Comparison of ENCODE assay signal across 8 mouse cellular contexts in genomic region chr12:81484727-81485191, GRCm38 (mm10). TPM values are rescaled to one million over a fixed set of nuclear protein-coding genes. Genes with fewer than 3 reads are reported as not detected.
DNase-seq lines count a peak whose midpoint lies in the region; ATAC-seq and TF ChIP-seq lines count a peak whose summit lies in the region.

Cox16 (minus strand) TSS chr12:81485127.

- H3K4me2 ChIP-seq in CH12.LX (ENCODE audit: insufficient read depth, low read depth, poor library complexity, severe bottlenecking) = peak within 1 kb of the TSS; percentile 95
- H3K4me2 ChIP-seq in forebrain, embryonic 11.5 days (ENCODE audit: low read depth, low read length, severe bottlenecking) = peak within 1 kb of the TSS; percentile 59
- H3K4me2 ChIP-seq in heart, embryonic 16.5 days (ENCODE audit: low read depth, low read length) = peak within 1 kb of the TSS; percentile 82
- H3K4me2 ChIP-seq in liver, embryonic 15.5 days = peak within 1 kb of the TSS; percentile 79
- H3K4me2 ChIP-seq in neural tube, embryonic 12.5 days (replicated peaks) = peak within 1 kb of the TSS; percentile 62

- no peaks in the 10 kb centered on the region for H3K27me3 ChIP-seq in CH12.LX (replicated peaks)
- no peaks in the 10 kb centered on the region for H3K27me3 ChIP-seq in forebrain, embryonic 11.5 days (ENCODE audit: control insufficient read depth, insufficient read depth, low read length)
- no peaks in the 10 kb centered on the region for H3K27me3 ChIP-seq in heart, embryonic 16.5 days (ENCODE audit: control insufficient read depth, insufficient read depth, low read length)
- H3K27me3 ChIP-seq in liver, embryonic 15.5 days = no peaks in the 10 kb centered on the region
- H3K27me3 ChIP-seq in neural tube, embryonic 12.5 days (replicated peaks) = no peaks in the 10 kb centered on the region

- in situ Hi-C loops in CH12.LX (cut with MboI; ENCODE audit: low pct_ligation_motif_present, low pct_unique_long_range_greater_than_20kb, low sequenced_read_pairs) = no loop called here

- TF ChIP-seq CTCF in CH12.LX (conservative IDR thresholded peaks at IDR 0.05 in 1 of 2, IDR thresholded peaks at IDR 0.05 in 1 of 2; ENCODE audit: low read depth in 2 of 2, low read length in 2 of 2) = no peak

- TF ChIP-seq POLR2A in CH12.LX (IDR thresholded peaks at IDR 0.05; ENCODE audit: low read depth, low read length) = peak; percentile 92

- H3K36me3 ChIP-seq in CH12.LX (replicated peaks in 1 of 2; ENCODE audit: control insufficient read depth in 1 of 2, insufficient read depth in 1 of 2, low read length in 1 of 2) = peaks cover 0 to 15% of the 10 kb centered on the region in 2 experiments
- no peaks in the 10 kb centered on the region for H3K36me3 ChIP-seq in forebrain, embryonic 11.5 days (ENCODE audit: control insufficient read depth, insufficient read depth, low read length)
- H3K36me3 ChIP-seq in heart, embryonic 16.5 days (ENCODE audit: control insufficient read depth, insufficient read depth) = 0 out of 2 replicates have a peak, but pooled peaks cover 2% of the 10 kb centered on the region
- no peaks in the 10 kb centered on the region for H3K36me3 ChIP-seq in liver, embryonic 15.5 days (replicated peaks)
- H3K36me3 ChIP-seq in neural tube, embryonic 12.5 days = no peaks in the 10 kb centered on the region

- H3K9me3 ChIP-seq in CH12.LX (replicated peaks; ENCODE audit: low read length) = no peaks in the 10 kb centered on the region
- H3K9me3 ChIP-seq in forebrain, embryonic 11.5 days (ENCODE audit: control insufficient read depth, low read length) = no peaks in the 10 kb centered on the region
- H3K9me3 ChIP-seq in heart, embryonic 16.5 days (replicated peaks; ENCODE audit: control insufficient read depth, low read length) = no peaks in the 10 kb centered on the region
- H3K9me3 ChIP-seq in liver, embryonic 15.5 days (replicated peaks) = no peaks in the 10 kb centered on the region
- no peaks in the 10 kb centered on the region for H3K9me3 ChIP-seq in neural tube, embryonic 12.5 days

- peak; percentile 98 for ATAC-seq in forebrain, embryonic 11.5 days (replicated peaks; ENCODE audit: low FRiP score)
- peak; percentile 96 for ATAC-seq in heart, embryonic 16.5 days (replicated peaks; ENCODE audit: extremely low read depth, insufficient read depth, low FRiP score)
- ATAC-seq in liver, embryonic 15.5 days (ENCODE audit: insufficient read depth) = peak; percentile 92
- ATAC-seq in neural tube, embryonic 12.5 days (ENCODE audit: low FRiP score, low read depth) = peak; percentile 98

- no peak for TF ChIP-seq RAD21 in CH12.LX (IDR thresholded peaks at IDR 0.05; ENCODE audit: low read depth, low read length)

- peak within 1 kb of the TSS; percentile 90 for H3K27ac ChIP-seq in CH12.LX (ENCODE audit: insufficient read depth, low read depth)
- peak within 1 kb of the TSS; percentile 70; the same call in 1 of the 2 replicates for H3K27ac ChIP-seq in forebrain, embryonic 11.5 days (ENCODE audit: low read depth, low read length)
- peak within 1 kb of the TSS; percentile 97 for H3K27ac ChIP-seq in heart, embryonic 16.5 days (ENCODE audit: low read length)
- H3K27ac ChIP-seq in liver, embryonic 15.5 days (replicated peaks) = peak within 1 kb of the TSS; percentile 96
- H3K27ac ChIP-seq in neural tube, embryonic 12.5 days = peak within 1 kb of the TSS; percentile 76

- 0% methylated on average over 31 of the region's 31 CpGs for WGBS in forebrain, embryonic 11.5 days
- under 1% methylated on average over 31 of the region's 31 CpGs for WGBS in heart, embryonic 16.5 days
- under 1% methylated on average over 31 of the region's 31 CpGs for WGBS in liver, embryonic 15.5 days (ENCODE audit: insufficient replicate concordance)
- under 1% methylated on average over 31 of the region's 31 CpGs for WGBS in neural tube, embryonic 12.5 days

- peak; percentile 92 for DNase-seq in CH12.LX (ENCODE audit: extremely low read depth)
- peak; percentile 74 for DNase-seq in c-Kit-positive CD71-positive TER-119-negative erythroid progenitor cells, embryonic 14.5 days (ENCODE audit: low read depth)
- DNase-seq in forebrain, embryonic 11.5 days (ENCODE audit: low spot score) = peak; percentile 91
- peak; percentile 90 to 94 for DNase-seq in kidney, postnatal 36 days
- peak; percentile 88 for DNase-seq in telencephalon, adult 2 months (ENCODE audit: low read depth, low spot score)

- H3K79me2 ChIP-seq in CH12.LX (replicated peaks; ENCODE audit: control insufficient read depth, extremely low read depth, insufficient read depth, poor library complexity, severe bottlenecking) = peaks cover 20% of the 10 kb centered on the region

- H3K9ac ChIP-seq in CH12.LX (ENCODE audit: insufficient read depth, low read depth) = peak within 1 kb of the TSS; percentile 74
- H3K9ac ChIP-seq in forebrain, embryonic 11.5 days (ENCODE audit: low read length) = peak within 1 kb of the TSS; percentile 67
- peak within 1 kb of the TSS; percentile 83 for H3K9ac ChIP-seq in heart, embryonic 16.5 days (ENCODE audit: low read length)
- peak within 1 kb of the TSS; percentile 68 for H3K9ac ChIP-seq in liver, embryonic 15.5 days
- H3K9ac ChIP-seq in neural tube, embryonic 12.5 days = peak within 1 kb of the TSS; percentile 62

- dilution Hi-C loops in CH12.LX (cut with MboI; ENCODE audit: extremely low pct_ligation_motif_present, extremely low pct_unique_long_range_greater_than_20kb, low sequenced_read_pairs) = no loop called here

- H3K4me1 ChIP-seq in CH12.LX (ENCODE audit: control insufficient read depth in 1 of 2, insufficient read depth in 2 of 2) = peaks cover 0 to 14% of the 10 kb centered on the region in 2 experiments; a peak in 2 of 4 replicates
- no peaks in the 10 kb centered on the region; the same call in 1 of the 2 replicates for H3K4me1 ChIP-seq in forebrain, embryonic 11.5 days (replicated peaks; ENCODE audit: control insufficient read depth, insufficient read depth, low read length)
- H3K4me1 ChIP-seq in heart, embryonic 16.5 days (ENCODE audit: control insufficient read depth, insufficient read depth, low read length) = no peaks in the 10 kb centered on the region
- peaks cover 17% of the 10 kb centered on the region for H3K4me1 ChIP-seq in liver, embryonic 15.5 days (replicated peaks)
- H3K4me1 ChIP-seq in neural tube, embryonic 12.5 days = peaks cover 2% of the 10 kb centered on the region; the same call in 1 of the 2 replicates

- no peak for TF ChIP-seq EP300 in CH12.LX (IDR thresholded peaks at IDR 0.05; ENCODE audit: low read length)

- H3K4me3 ChIP-seq in CH12.LX (replicated peaks in 1 of 3; ENCODE audit: low read depth in 2 of 3, low read length in 2 of 3, poor library complexity in 1 of 3) = peak within 1 kb of the TSS; percentile 75 to 93 (median 82)
- peak within 1 kb of the TSS; percentile 55 for H3K4me3 ChIP-seq in forebrain, embryonic 11.5 days (ENCODE audit: low read depth, low read length)
- H3K4me3 ChIP-seq in heart, embryonic 16.5 days (ENCODE audit: low read length) = peak within 1 kb of the TSS; percentile 87
- peak within 1 kb of the TSS; percentile 78 for H3K4me3 ChIP-seq in liver, embryonic 15.5 days (replicated peaks)
- H3K4me3 ChIP-seq in neural tube, embryonic 12.5 days = peak within 1 kb of the TSS; percentile 67

TF ChIP-seq in CH12.LX, 34 proteins besides CTCF, POLR2A, EP300 and RAD21 (continues in another document):
- 0 out of 2 replicates have a peak, but pooled peaks have one; percentile 13 for TF ChIP-seq IRF4 (IDR thresholded peaks at IDR 0.05; ENCODE audit: low read depth, low read length)
- TF ChIP-seq TBP (conservative IDR thresholded peaks at IDR 0.05; ENCODE audit: low read depth, low read length) = peak; percentile 75; the same call in 1 of the 2 replicates
- no peak for TF ChIP-seq PAX5 (IDR thresholded peaks at IDR 0.05; ENCODE audit: low read length)
- TF ChIP-seq ZMIZ1 (IDR thresholded peaks at IDR 0.05; ENCODE audit: low read depth, low read length) = peak; percentile 58
- TF ChIP-seq JUN (IDR thresholded peaks at IDR 0.05; ENCODE audit: insufficient read depth, low read depth, low read length) = no peak
- TF ChIP-seq UBTF (IDR thresholded peaks at IDR 0.05; ENCODE audit: low read depth, low read length) = no peak
- TF ChIP-seq POLR2AphosphoS2 (IDR thresholded peaks at IDR 0.05; ENCODE audit: low read depth, low read length) = 0 out of 2 replicates have a peak, but pooled peaks have one; percentile 45
- no peak for TF ChIP-seq E2F4 (IDR thresholded peaks at IDR 0.05; ENCODE audit: insufficient replicate concordance, low read depth, low read length)
- peak; percentile 41; the same call in 1 of the 2 replicates for TF ChIP-seq NRF1 (IDR thresholded peaks at IDR 0.05; ENCODE audit: low read depth, low read length)
- TF ChIP-seq MYC (IDR thresholded peaks at IDR 0.05; ENCODE audit: low read depth, low read length) = peak; percentile 76
- no peak for TF ChIP-seq ZC3H11A (IDR thresholded peaks at IDR 0.05; ENCODE audit: low read depth, low read length)
- TF ChIP-seq MEF2A (IDR thresholded peaks at IDR 0.05; ENCODE audit: borderline replicate concordance, low read depth, low read length) = no peak
- no peak for TF ChIP-seq CHD1 (IDR thresholded peaks at IDR 0.05; ENCODE audit: low read depth, low read length)
- peak; percentile 90; the same call in 1 of the 2 replicates for TF ChIP-seq NELFE (IDR thresholded peaks at IDR 0.05; ENCODE audit: low read depth, low read length)
- TF ChIP-seq MAX (IDR thresholded peaks at IDR 0.05; ENCODE audit: low read length) = peak; percentile 80
- no peak for TF ChIP-seq RCOR1 (conservative IDR thresholded peaks at IDR 0.05; ENCODE audit: low read depth, low read length)
- TF ChIP-seq MAZ (IDR thresholded peaks at IDR 0.05; ENCODE audit: low read depth, low read length) = no peak; the same call in 1 of the 2 replicates
- TF ChIP-seq JUND (conservative IDR thresholded peaks at IDR 0.05; ENCODE audit: low read depth, low read length) = no peak
- TF ChIP-seq BHLHE40 (IDR thresholded peaks at IDR 0.05; ENCODE audit: low read depth, low read length) = no peak
- peak; percentile 74; the same call in 1 of the 2 replicates for TF ChIP-seq SIN3A (IDR thresholded peaks at IDR 0.05; ENCODE audit: low read length)
- TF ChIP-seq SMC3 (IDR thresholded peaks at IDR 0.05; ENCODE audit: low read depth, low read length) = no peak
- TF ChIP-seq USF2 (conservative IDR thresholded peaks at IDR 0.05; ENCODE audit: low read depth, low read length) = no peak
- TF ChIP-seq USF1 (IDR thresholded peaks at IDR 0.05; ENCODE audit: low read depth, low read length) = no peak

RNA-seq across cellular contexts. Expression of gene Cox16, which starts in this region (rescaled TPM):
- total RNA-seq in CH12.LX (2012; rRNA removed) = 120 and 124 TPM in 2 replicates
- 315 and 321 TPM in 2 replicates for total RNA-seq in CH12.LX (2014; rRNA removed)
- 101 and 118 TPM in 2 replicates for polyA plus RNA-seq in CH12.LX (2012; ENCODE audit: insufficient read length, low read depth)
- polyA plus RNA-seq in forebrain, embryonic 11.5 days (2014; fragmentation: Nextera tagmentation; extraction: Ambion mirVana) = 112 and 121 TPM in 2 replicates
- 90.0 and 94.7 TPM in 2 replicates for polyA plus RNA-seq in heart, embryonic 16.5 days (2015; fragmentation: Nextera tagmentation; extraction: Ambion mirVana)
- polyA plus RNA-seq in liver, embryonic 15.5 days (2015; fragmentation: Nextera tagmentation; extraction: Ambion mirVana) = 52.7 and 64.5 TPM in 2 replicates
- 131 and 135 TPM in 2 replicates for polyA plus RNA-seq in neural tube, embryonic 12.5 days (2016; fragmentation: Nextera tagmentation; extraction: Ambion mirVana)

Comparison
In these comparisons a context has a peak if more than half of its experiments do, and no peak if none do; other contexts are left out.
1. Peak in every context shown above with its lines: DNase-seq, ATAC-seq, H3K4me3 ChIP-seq and H3K27ac ChIP-seq.